Mouse (Mus musculus): Measurements from ENCODE around the gene Mrpl36. TPM values are rescaled to one million over a fixed set of nuclear protein-coding genes. Genes with fewer than 3 reads are reported as not detected.
A peak's percentile ranks its signal among the peaks of the same experiment; 100 is the strongest.

The Mrpl36 gene
- total RNA-seq (2021): 10 to 100 TPM; 27.9 to 33.6 TPM

GRCm38 (mm10) chr13:73327827-73328698 is at the start of gene Mrpl36, which contains the start of gene Ndufs6:
Gene Mrpl36 (plus strand): TSS chr13:73328513.
Gene Ndufs6 (minus strand): TSS chr13:73328542.
- intact Hi-C loops (cut with DNase I): no loop called here
- peak; percentile 93 to 97 for DNase-seq (ENCODE audit: extremely low spot score in 1 of 2, low spot score in 2 of 2)

GRCm38 (mm10) chr13:73279196-73279595 is 49.1 kb upstream of the Mrpl36 start:
- intact Hi-C loops (cut with DNase I): no loop called here
- DNase-seq (ENCODE audit: extremely low spot score in 1 of 2, low spot score in 2 of 2): no peak

GRCm38 (mm10) chr13:73282407-73282806 is 45.9 kb upstream of the Mrpl36 start:
- DNase-seq (ENCODE audit: extremely low spot score in 1 of 2, low spot score in 2 of 2): no peak
- intact Hi-C loops (cut with DNase I): no loop called here

- DNase-seq (ENCODE audit: extremely low spot score in 1 of 2, low spot score in 2 of 2): no peak
- intact Hi-C loops (cut with DNase I): no loop called here
These were observed 44.8 kb upstream of the Mrpl36 start for GRCm38 (mm10) chr13:73283534-73283933.

- DNase-seq (ENCODE audit: extremely low spot score in 1 of 2, low spot score in 2 of 2): no peak
- intact Hi-C loops (cut with DNase I): no loop called here
These were observed 38.1 kb upstream of the Mrpl36 start for GRCm38 (mm10) chr13:73290206-73290605.

- DNase-seq (ENCODE audit: extremely low spot score in 1 of 2, low spot score in 2 of 2): no peak
- intact Hi-C loops (cut with DNase I): no loop called here
These were observed 37.2 kb upstream of the Mrpl36 start for GRCm38 (mm10) chr13:73291102-73291501.

- DNase-seq (ENCODE audit: extremely low spot score in 1 of 2, low spot score in 2 of 2): no peak
- intact Hi-C loops (cut with DNase I): no loop called here
These were observed 29.6 kb upstream of the Mrpl36 start for GRCm38 (mm10) chr13:73298717-73299116.

- no peak for DNase-seq (ENCODE audit: extremely low spot score in 1 of 2, low spot score in 2 of 2)
- intact Hi-C loops (cut with DNase I): no loop called here
These were observed 29.0 kb upstream of the Mrpl36 start for GRCm38 (mm10) chr13:73299322-73299721.

GRCm38 (mm10) chr13:73304729-73305128 is 23.6 kb upstream of the Mrpl36 start:
- intact Hi-C loops (cut with DNase I): no loop called here

GRCm38 (mm10) chr13:73305398-73306084 is 22.8 kb upstream of the Mrpl36 start:
- DNase-seq (ENCODE audit: extremely low spot score in 1 of 2, low spot score in 2 of 2): no peak
- intact Hi-C loops (cut with DNase I): no loop called here

More at GRCm38 (mm10) chr13:73304729-73305128, 23.6 kb upstream of the Mrpl36 start:
- DNase-seq (ENCODE audit: extremely low spot score in 1 of 2, low spot score in 2 of 2): no peak

GRCm38 (mm10) chr13:73306085-73306410 is 22.3 kb upstream of the Mrpl36 start:
- intact Hi-C loops (cut with DNase I): no loop called here
- no peak for DNase-seq (ENCODE audit: extremely low spot score in 1 of 2, low spot score in 2 of 2)

- intact Hi-C loops (cut with DNase I): no loop called here
- no peak for DNase-seq (ENCODE audit: extremely low spot score in 1 of 2, low spot score in 2 of 2)
These were observed 21.9 kb upstream of the Mrpl36 start for GRCm38 (mm10) chr13:73306430-73306829.

- DNase-seq (ENCODE audit: extremely low spot score in 1 of 2, low spot score in 2 of 2): peak in 1 of 2 experiments; percentile 53
- intact Hi-C loops (cut with DNase I): no loop called here
These were observed 18.0 kb upstream of the Mrpl36 start for GRCm38 (mm10) chr13:73310183-73310929.

GRCm38 (mm10) chr13:73320048-73320447 is 8.3 kb upstream of the Mrpl36 start:
- DNase-seq (ENCODE audit: extremely low spot score in 1 of 2, low spot score in 2 of 2): no peak
- intact Hi-C loops (cut with DNase I): no loop called here

- DNase-seq (ENCODE audit: extremely low spot score in 1 of 2, low spot score in 2 of 2): no peak
- intact Hi-C loops (cut with DNase I): no loop called here
These were observed 5.7 kb upstream of the Mrpl36 start for GRCm38 (mm10) chr13:73322626-73323025.

- intact Hi-C loops (cut with DNase I): no loop called here
These were observed 4.9 kb upstream of the Mrpl36 start for GRCm38 (mm10) chr13:73323406-73323805.

GRCm38 (mm10) chr13:73330844-73331501 is 2.7 kb downstream of the Mrpl36 start:
- DNase-seq (ENCODE audit: extremely low spot score in 1 of 2, low spot score in 2 of 2): peak; percentile 84 to 91
- intact Hi-C loops (cut with DNase I): no loop called here

More at GRCm38 (mm10) chr13:73323406-73323805, 4.9 kb upstream of the Mrpl36 start:
- DNase-seq (ENCODE audit: extremely low spot score in 1 of 2, low spot score in 2 of 2): no peak

- peak in 1 of 2 experiments; percentile 12 for DNase-seq (ENCODE audit: extremely low spot score in 1 of 2, low spot score in 2 of 2)
- intact Hi-C loops (cut with DNase I): no loop called here
These were observed 3.4 kb downstream of the Mrpl36 start for GRCm38 (mm10) chr13:73331736-73332135.

GRCm38 (mm10) chr13:73336753-73337152 is 8.4 kb downstream of the Mrpl36 start:
- DNase-seq (ENCODE audit: extremely low spot score in 1 of 2, low spot score in 2 of 2): no peak
- intact Hi-C loops (cut with DNase I): no loop called here

Data from left cerebral cortex, postnatal 10 days (tissue).